Mouse (Mus musculus) erythroid progenitor cell, adult 5-6 weeks (primary cell): Measurements from ENCODE around the gene Ndufa5. TPM values are rescaled to one million over a fixed set of nuclear protein-coding genes. Genes with fewer than 3 reads are reported as not detected.

ENCODE experiments used
- ATAC-seq: replicated peaks from 2 replicates; pipeline ENCODE4 v1.8.0; 2016; ENCODE audit warnings: moderate number of reproducible peaks, mild to moderate bottlenecking, moderate TSS enrichment, inconsistent platforms; ENCODE audit not compliant: poor library complexity, low FRiP score, severe bottlenecking
- total RNA-seq, 2 experiments: library from RNA; stranded (forward) in 1 of 2; stranded (reverse) in 1 of 2; fragments of 150-400 nt in 1 of 2; fragments of 186-747, 209-891 nt in 1 of 2; gene quantifications; 2 replicates each; pipeline versions ENCODE4 v1.2.3 to v1.2.4; 2015 to 2017; ENCODE audit warnings: low replicate concordance in 2 of 2

Ndufa5 gene
- total RNA-seq (2015; ENCODE audit: low replicate concordance) (99.8 and 122 TPM in 2 replicates), total RNA-seq (2017; ENCODE audit: low replicate concordance) (80.4 and 150 TPM in 2 replicates)

DNA sequence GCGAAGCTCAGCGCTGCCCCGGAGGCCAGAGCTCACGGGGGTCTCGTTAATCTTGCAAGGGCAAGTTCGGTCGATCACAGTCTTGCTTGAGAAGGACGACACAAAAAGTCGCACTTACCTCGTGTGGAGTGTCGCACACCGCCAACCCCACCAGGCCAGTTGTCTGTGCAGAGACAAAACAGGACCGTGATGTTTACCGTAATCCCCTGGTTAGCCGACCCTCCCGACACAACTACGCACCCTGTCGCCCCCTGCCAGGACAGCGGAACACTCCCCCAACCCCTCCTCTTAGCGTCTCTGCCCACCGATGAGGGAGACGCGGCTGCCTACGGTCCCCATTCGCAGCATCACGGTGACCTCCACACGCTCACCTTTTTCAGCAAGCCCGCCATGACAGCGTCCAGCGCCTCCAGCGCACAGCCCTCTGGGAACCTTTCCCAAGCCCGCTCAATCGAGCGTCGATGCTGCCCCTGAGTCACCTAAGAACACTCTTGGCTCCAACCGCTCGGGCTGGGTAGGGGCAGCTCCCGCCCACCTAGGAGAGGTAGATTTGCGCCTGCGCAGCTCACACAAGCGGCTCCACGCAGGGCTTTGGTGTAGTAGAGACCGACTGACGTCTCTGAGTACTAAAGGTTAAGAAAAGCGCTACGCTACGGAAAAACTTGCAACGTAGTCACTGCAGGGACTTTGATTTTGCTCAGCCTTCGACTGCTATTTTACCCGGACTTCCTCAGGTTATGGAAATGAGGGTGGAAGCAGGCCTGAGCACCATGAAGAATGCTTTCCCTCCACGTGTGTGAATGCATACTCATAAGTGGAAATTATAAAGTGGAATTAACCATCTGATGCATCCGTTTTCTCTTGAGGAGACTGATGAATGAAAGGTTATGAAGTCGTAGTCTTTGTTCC lies at the start of gene Ndufa5:
TSS of gene Ndufa5 (minus strand) at position 859 of the 909 bp plus-strand sequence.
- peak; percentile 93 for ATAC-seq

DNA sequence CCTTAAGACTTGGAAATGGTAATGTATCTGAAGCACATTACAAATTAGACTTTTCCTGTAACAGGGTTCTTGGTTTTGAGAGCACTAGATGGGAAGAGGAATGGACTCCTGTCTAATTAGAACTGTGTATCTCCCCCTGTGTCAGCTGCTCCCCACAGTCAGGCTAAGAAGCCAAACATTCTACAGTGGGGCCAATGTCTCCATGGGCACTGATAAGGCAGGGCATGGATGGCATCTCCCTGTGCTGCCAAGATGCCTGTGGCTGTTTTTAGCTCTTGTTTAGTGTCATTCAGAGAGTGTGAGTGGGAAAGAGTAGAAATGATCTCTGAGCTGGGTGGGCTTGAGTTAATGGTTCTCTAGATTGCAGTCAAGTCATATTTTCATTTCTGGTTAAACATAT lies 45.5 kb upstream of the Ndufa5 start:
- no peak for ATAC-seq

- no peak for ATAC-seq
Measured at GRCm38 (mm10) chr6:24572431-24572830, 44.6 kb upstream of the Ndufa5 start.

GRCm38 (mm10) chr6:24571126-24571525 lies 43.3 kb upstream of the Ndufa5 start:
- ATAC-seq, result no peak

DNA sequence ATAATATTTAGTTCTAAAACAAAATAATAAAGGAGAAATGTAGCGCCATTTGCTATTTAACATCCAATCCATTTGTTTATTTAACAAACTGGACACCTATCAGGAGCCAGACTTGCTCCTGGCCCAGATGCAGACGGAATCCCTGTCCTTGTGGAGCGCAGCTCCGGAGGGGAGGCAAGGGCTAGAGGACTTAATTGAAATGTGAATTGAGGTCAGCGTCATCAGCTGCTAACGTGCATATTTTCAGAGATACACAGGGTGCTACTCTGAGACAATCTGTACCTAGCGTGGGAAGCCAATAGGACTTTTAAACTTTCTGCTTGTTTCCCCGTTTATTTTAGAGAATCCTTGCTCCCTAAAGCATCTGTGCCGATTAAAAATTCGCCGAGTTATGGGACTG lies 42.5 kb upstream of the Ndufa5 start:
- no peak for ATAC-seq

- no peak for ATAC-seq
Measured at GRCm38 (mm10) chr6:24569711-24570110, 41.9 kb upstream of the Ndufa5 start.

GRCm38 (mm10) chr6:24568963-24569362 lies 41.1 kb upstream of the Ndufa5 start:
- ATAC-seq, result no peak

DNA sequence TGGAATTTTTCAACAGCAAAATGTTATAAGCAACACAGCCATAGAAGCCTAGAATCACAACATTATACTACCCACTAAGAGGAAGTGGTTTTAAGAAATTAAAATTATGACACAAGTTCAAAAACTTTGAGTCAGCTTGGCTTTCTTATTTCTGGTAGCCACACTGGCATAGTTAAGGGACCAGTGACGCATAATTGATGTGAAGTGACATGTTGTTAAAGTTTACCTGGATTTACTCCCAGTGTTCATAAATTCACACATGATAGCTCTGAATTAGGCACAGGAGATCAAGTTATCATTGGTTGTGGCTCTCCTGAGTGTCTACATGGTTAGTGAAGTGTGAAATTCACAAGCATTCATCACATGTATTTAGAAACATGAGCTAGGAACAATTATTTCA lies 37.1 kb upstream of the Ndufa5 start:
- no peak for ATAC-seq

GRCm38 (mm10) chr6:24564081-24564480 lies 36.3 kb upstream of the Ndufa5 start:
- no peak for ATAC-seq

DNA sequence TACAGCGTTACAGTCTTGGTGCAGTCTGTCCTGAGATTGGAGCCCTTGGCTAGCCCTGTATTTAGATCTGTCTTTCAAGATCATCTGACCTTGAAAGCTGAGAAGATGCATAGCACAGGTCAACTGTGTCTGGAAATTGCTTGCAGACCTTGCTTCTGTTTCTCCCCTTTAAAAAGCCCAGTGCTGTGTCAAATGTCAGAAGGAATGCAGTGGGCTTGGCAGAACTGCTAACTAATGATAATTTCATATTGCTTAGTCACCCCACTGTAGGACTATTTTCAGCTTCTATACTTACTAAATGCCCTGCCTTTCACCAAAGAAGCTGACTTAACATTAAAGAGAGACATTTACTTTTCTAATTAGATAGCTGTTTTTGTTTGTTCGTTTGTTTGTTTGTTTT lies 27.7 kb upstream of the Ndufa5 start:
- ATAC-seq, result no peak

- ATAC-seq, result no peak
Measured at GRCm38 (mm10) chr6:24554427-24555086, 26.7 kb upstream of the Ndufa5 start.

DNA sequence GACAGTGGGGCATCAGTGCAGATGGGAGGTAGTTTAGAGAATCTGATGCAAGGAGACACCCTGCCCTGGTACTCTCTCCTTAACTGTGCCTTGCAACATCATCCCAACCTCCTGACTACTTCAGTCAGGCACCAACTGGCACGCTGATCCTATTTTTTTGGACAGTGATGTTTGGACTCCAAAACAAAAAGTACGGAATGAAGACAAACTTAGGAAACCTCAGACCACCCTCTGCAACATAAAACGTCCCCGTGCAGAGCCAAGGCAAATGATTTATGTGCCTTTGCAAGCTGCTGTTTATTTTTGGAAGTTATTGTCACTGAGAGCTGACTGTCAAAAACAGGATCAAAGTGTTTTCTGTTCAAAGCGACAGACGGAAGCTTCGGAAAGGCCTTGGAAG lies 24.2 kb upstream of the Ndufa5 start:
- ATAC-seq, result no peak

- no peak for ATAC-seq
Measured at GRCm38 (mm10) chr6:24549801-24550200, 22.0 kb upstream of the Ndufa5 start.

DNA sequence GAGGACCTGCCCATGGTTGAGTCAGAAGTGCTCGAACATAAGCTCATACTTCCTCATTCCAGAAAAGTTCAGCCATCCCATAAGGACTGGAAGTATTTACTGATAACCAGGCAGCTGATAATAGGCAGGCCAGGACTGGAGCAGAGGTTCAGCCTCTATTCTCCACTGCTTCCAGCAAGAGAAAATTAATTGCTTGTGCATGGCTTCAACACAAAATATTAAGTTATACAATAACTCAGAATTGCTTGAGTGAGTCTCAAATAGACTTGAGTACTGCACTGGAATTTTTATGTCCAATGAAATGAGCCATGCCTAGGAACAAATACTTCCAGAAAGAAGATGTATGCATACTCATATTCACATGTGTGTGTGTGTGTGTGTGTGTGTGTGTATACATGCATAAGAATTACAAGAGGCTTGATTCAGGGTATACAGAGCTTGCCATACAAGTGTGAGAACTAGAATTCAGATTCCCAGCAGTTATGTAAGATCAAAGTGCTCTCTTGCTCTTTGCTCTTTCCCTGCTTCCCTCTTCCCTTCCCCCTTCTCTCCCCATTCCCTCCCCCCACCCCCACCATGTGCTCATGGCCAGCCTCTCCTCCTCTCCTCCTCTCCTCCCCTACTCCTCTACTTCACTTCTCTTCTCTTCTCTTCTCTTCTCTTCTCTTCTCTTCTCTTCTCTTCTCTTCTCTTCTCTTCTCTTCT lies 19.1 kb upstream of the Ndufa5 start:
- no peak for ATAC-seq

DNA sequence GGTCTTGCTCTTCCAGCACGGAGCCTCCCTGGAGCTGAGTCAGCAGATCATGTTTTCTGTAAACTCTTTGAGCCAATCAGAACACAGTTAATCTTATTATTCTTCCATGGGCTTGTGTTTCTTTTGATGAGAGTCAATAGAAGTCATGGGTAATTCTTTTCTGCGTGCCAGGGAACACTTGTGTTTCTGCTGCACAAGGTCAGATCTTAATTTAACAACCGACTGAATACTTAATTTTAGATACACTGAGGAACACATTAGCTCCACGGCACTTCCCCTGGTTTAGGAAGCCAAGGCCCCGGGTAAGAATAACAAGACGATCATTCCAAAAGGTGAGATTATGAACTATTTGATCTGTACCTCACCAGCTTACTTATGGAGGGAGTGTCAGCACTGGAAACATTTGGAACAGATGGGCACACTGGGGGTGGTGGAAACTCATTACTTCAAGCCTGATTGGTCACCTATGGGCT lies 15.3 kb upstream of the Ndufa5 start:
- no peak for ATAC-seq

- no peak for ATAC-seq
Measured at GRCm38 (mm10) chr6:24542393-24542792, 14.6 kb upstream of the Ndufa5 start.

- ATAC-seq, result no peak
Measured at GRCm38 (mm10) chr6:24540106-24540505, 12.3 kb upstream of the Ndufa5 start.

- ATAC-seq, result no peak
Measured at GRCm38 (mm10) chr6:24538435-24538834, 10.6 kb upstream of the Ndufa5 start.

- no peak for ATAC-seq
Measured at GRCm38 (mm10) chr6:24532804-24533203, 5.0 kb upstream of the Ndufa5 start.

DNA sequence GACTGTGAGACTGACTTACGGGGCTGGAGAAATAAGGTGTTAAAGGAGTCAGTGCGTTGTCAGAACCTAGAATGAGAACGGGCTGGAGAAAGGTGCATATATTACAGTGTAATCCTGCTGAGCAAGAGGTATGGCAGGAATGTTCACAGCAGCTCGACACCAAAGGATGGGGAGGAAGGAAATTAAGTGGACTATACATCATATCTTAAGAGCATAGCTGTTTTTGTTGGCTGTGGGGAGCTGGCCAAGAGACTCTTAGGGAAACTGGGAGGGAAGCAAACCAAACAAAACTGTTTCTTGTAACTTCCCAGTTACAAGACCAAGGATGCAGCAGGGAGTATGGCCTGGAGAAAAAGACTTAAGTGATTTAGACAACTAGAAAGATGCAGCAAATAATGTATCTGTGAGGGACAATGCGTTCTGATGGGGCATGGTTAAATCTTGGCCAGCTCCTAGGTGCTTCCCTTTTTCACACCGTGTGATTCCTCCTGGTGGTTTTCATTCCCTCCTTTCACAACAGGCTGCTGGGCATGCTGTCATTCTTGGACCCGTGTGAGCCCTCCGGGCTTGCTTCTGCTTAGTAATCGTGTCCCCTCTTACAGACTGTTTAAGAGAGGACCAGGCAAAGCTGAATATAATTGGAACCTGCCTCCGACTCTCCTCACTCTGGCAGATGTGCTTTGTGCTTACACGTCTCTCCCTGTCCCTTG lies 3.1 kb upstream of the Ndufa5 start:
- no peak for ATAC-seq
